Mouse (Mus musculus) lung, adult 2 months (tissue): ENCODE data around the gene Gm43064.

Experiments
- CTCF ChIP-seq: fragments of 200-500 bp; IDR thresholded peaks from 2 replicates; pipeline ENCODE4 v1.5.1; 2011; ENCODE audit warnings: mild to moderate bottlenecking, low read length, control low read depth; ENCODE audit not compliant: insufficient read depth
- POLR2A ChIP-seq: fragments of 200-500 bp; IDR thresholded peaks from 2 replicates; pipeline ENCODE4 v1.6.1; 2011; ENCODE audit warnings: low read depth, mild to moderate bottlenecking, control low read depth, low read length, borderline replicate concordance; ENCODE audit errors: extremely low read depth

DNA sequence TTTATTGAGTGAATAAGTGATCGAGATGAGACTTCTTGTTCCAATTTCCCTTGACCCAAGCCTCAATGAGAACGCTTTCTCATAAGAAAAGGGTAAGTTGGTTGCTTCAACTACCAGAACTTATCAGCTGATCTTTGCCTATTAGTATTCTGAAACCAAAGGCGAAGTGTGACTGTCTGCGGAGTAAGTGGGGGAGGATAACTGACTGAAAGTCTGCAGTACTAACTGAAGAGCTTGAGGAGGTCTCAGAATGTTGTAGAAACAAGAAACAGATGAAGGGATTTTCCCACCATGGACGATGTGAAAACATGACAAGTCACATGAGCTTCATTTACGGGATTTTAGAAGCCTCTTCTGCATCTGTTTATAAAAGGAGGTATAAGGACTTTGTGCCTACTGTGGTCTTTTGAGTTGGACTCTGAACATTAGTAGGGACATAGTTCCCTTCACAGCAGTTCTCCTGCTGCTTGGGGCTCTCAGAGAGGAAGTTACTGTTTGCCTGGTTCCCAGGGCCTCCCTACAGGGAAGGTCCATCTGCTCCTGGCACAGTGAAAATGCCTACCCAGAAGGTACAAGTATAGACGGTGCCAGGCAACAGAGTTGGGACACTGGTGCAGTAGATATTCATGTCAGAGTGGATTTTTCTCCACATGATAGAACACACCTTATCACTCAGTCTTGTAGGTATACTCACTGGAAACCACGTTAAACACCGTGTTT, 41.4 kb downstream of the Gm43064 start:
- TF ChIP-seq POLR2A: no peak
- no peak for TF ChIP-seq CTCF
